Mouse (Mus musculus) left cerebral cortex, adult 2 months (tissue): ENCODE measurements around the gene Xxylt1. TPM values are rescaled to one million over a fixed set of nuclear protein-coding genes. Genes with fewer than 3 reads are reported as not detected.

Source experiments
- DNase-seq, 2 experiments: peaks; one replicate each; pipeline ENCODE4 v3.0.0; 2021 to 2022; ENCODE audit warnings: low spot score in 2 of 2, mixed read lengths in 1 of 2; ENCODE audit errors: extremely low spot score in 1 of 2
- H3K27ac ChIP-seq: fragments of 200-600 bp; 2 replicates; pipeline ENCODE4 v1.8.1; 2022
- H3K4me3 ChIP-seq: fragments of 200-600 bp; 2 replicates; pipeline ENCODE4 v1.8.1; 2022
- CTCF ChIP-seq: fragments of 200-600 bp; IDR thresholded peaks from 2 replicates; pipeline ENCODE4 v1.8.1; 2022; ENCODE audit warnings: antibody characterized with exemption, mild to moderate bottlenecking, moderate library complexity
- intact Hi-C: fragments of 180-260 bp; cut with DNase I; formaldehyde crosslinking; loops from one replicate; pipeline ENCODE4 v1.15.1; 2025
- total RNA-seq, 2 experiments: library from RNA; stranded (reverse); gene quantifications; 2 replicates each; pipeline ENCODE4 v1.2.3; 2021

Gene Xxylt1
- total RNA-seq, 2 experiments from 2014 or later: 19.4 to 21.9 TPM

DNA sequence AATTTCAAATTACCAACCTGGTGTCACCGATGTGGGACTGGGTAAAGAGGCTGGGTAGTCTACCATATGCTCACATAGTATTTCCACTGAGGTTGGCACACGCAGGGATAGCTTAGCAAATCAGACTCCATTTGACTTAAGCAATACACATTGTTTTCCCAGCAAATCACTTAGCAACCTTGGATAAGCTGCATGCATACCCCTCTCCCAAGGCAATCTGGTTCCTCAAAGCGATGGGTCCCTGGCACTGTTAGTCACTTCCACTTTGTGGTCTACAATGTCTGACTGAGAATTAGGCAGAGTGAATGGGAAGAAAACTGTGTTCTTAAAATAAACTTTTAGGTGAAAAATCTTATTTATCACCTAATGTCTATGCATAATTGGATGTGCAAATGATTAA is 142.6 kb downstream of the Xxylt1 start:
- TF ChIP-seq CTCF: no peak
- DNase-seq: no peak
- intact Hi-C loops: no loop called here
- Histone ChIP-seq H3K4me3 (no peak overlapping the region), H3K27ac (no peak overlapping the region)

DNA sequence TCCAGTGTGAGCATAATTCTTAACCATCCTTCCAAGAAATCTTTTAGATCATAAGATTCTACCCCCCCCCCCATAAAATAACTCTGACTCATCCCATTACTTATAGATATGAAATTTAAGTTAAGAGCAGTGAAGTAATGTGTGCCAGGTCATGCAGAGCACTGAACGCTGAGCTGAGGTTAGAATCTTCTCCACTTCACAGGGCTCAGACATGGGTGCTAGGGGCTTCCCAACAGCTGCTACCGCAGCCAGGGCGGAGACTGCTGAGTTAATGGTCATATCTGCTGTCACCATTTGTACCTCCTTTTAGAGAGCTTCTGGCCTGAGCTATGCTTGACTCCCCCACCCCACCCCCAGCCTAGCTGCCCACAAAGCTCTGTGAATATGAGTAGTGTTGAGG is 143.6 kb downstream of the Xxylt1 start:
- no peak for TF ChIP-seq CTCF
- no peak overlapping the region for H3K27ac ChIP-seq
- intact Hi-C loops: no loop called here
- no peak for DNase-seq
- H3K4me3 ChIP-seq: no peak overlapping the region

DNA sequence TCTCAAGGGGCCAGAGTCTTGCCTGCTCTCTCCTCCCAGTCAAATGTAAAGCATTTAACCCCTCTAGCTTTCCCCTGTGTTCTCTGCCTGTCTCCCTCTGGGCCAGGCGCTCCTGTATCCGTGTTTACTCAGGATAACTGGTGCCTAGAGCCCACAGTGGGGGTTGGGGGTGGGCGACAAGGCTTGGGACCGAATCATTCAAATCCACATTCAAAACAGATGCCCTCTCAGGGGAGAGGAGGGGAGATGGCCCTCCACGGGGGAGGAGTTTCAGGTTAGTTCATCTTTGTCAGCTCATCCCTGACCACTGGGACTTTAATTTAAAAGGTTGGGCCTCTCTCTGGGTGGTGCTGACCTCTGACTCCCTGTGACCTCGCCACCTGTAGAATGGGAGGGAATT is 144.8 kb downstream of the Xxylt1 start:
- TF ChIP-seq CTCF: no peak
- DNase-seq: no peak
- H3K4me3 ChIP-seq: no peak overlapping the region
- no peak overlapping the region for H3K27ac ChIP-seq
- intact Hi-C loops: no loop called here

DNA sequence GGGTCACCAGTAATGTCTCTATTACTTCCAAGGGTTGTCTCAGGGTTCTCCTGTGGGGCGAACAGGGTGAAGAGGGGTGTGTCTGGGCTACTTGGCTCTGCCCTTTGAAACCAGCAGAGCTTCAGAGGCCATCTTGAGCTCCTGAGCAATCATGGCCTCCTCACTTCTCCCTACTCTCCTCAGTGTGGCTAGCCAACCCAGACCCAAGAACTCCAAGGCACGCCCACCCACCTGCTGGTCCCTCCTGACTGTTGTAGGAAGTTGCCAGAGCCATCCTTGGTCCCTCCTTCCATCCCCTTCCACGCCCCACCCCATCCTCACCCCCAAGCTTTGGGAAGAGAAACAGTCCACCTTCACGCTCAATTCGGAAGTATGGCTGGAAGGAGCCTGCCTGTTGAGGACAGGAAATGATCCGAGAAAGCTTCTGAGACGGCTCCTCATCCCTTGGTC is 145.2 kb downstream of the Xxylt1 start:
- no peak overlapping the region for H3K4me3 ChIP-seq
- DNase-seq: no peak
- H3K27ac ChIP-seq: no peak overlapping the region
- no peak for TF ChIP-seq CTCF
- intact Hi-C loops: no loop called here

DNA sequence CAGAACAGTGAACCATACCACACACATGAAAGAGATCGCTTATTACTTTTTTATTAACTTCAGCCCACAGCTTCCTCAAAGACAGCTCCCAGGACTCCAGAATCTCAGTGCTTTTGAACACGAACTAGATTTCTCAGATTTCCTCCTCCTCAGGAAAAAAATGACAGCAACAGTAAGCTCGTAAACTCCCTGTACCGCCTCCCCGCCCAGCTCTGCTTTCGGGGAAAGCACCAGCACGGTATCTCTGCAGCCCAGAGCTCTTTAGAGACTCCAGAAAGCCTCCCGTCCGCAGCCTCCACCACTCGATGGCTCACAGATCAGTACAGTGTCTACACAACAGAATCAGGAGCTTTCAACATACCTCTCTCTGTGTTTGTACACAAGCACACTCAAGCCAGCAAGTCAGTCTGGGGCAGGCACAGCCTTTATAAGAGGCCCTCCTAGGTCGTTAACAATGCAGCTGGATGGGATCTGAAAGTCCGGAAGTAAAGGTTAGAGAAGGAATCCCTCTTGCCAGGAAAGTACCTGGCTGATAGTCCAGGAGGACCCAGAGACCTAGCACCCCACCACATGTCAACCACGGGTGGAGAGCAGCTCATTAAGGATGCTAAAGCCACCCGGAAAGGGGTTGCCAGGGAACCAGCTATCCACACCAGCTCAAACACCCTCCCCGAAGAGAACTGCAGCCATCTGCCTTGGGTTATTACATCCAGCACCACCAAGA is 146.1 kb downstream of the Xxylt1 start:
- Histone ChIP-seq H3K4me3 (no peak overlapping the region), H3K27ac (no peak overlapping the region)
- intact Hi-C loops: loop anchor here (5.0 kb wide), 1 partner anchor 333 kb away; no protein-coding TSS in a partner anchor
- TF ChIP-seq CTCF: no peak
- DNase-seq: no peak

DNA sequence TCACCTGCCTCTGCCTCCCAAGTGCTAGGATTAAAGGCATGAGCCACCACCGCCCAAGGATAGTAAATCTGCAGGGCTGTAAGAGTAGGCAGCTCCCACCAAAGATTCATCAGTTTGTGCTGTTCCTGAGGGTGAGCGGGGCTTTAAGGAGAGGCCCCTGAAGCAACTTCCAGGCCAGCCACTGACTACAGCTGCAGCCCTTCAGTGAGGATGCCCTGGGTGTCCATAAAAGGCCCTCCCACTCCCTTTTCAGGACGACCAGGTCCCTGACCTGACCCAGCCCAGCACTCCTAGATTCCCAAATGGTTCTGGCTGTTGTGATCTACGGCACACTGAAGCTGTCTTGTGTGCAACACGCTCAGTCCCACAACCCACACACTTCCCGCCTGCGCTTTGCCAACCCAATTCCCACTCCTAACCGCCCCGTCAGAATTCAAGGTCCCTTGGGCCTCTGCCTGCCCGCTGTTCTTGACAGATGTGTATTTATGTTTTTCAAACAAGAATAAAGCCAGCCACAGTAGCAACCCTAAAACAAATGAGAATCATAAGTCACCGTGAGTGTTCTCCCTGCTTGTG is 146.9 kb downstream of the Xxylt1 start:
- Histone ChIP-seq H3K4me3 (no peak overlapping the region), H3K27ac (no peak overlapping the region)
- DNase-seq: no peak
- TF ChIP-seq CTCF: no peak
- intact Hi-C loops: loop anchor here (5.0 kb wide), 1 partner anchor 332 kb away; no protein-coding TSS in a partner anchor

DNA sequence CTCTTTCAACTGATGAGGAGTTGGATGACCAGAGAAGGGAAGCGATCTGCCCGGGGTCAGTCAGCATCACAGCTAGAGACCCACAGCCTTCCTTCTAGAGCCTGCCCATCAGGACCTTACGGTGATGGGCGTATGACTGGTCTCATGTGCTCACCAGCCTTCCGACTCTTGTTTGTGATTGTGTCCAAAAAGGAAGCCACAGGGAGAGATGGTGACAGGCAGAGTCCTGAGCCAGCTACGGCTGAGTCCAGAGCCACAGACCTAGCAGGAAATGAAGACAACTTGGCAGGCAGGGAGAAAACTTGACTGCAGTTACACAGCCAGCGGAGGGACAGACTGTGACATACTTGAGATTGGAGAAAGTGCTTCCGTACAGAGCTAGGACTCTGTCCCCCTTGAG is 147.9 kb downstream of the Xxylt1 start:
- no peak for TF ChIP-seq CTCF
- intact Hi-C loops: loop anchor here (5.0 kb wide), 1 partner anchor 331 kb away; no protein-coding TSS in a partner anchor
- DNase-seq: no peak
- Histone ChIP-seq H3K27ac (no peak overlapping the region), H3K4me3 (no peak overlapping the region)

DNA sequence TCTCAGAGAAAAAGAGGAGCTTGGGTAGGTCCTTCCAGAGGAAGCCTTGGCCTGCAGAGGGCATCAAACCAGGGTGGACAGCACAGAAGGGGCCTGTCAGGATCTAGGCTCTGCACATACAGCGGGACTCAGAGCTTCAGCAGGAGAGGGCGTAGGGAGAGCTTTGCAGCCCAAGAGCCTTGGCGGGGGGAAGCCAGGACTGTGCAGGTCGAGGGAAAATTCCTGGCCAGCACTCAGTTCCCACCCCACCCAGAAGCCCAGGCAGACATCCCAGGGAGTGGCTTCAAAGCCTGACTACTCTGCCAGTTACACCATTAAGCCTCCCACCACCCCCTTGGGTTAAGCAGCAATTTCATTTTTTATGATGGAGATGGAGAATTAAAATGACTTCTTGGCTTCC is 148.4 kb downstream of the Xxylt1 start:
- Histone ChIP-seq H3K4me3 (no peak overlapping the region), H3K27ac (peak overlapping the region; percentile 44; the same call in 1 of the 2 replicates)
- DNase-seq: no peak
- intact Hi-C loops: loop anchor here (5.0 kb wide), 1 partner anchor 330 kb away; no protein-coding TSS in a partner anchor
- no peak; the same call in 1 of the 2 replicates for TF ChIP-seq CTCF

DNA sequence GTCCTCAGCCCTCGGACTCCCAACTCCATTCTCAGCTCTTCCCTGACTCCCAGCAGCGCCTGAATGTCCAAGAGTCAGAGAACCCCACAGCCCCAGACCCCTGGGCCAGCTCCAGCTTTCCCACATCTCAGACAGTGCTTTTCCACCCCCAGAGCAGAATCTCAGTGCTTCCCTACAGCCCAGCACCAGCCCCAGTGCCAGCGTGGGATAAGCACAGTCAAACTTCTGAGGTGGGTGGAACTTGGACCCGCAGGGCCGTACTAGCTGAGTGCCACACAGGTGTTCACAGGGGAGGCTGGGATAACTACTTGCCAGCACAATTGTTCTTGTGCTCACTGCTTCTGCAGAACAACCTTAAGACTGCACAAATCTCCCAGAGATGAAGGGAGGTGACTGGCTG is 149.0 kb downstream of the Xxylt1 start:
- TF ChIP-seq CTCF: no peak
- Histone ChIP-seq H3K4me3 (no peak overlapping the region), H3K27ac (no peak overlapping the region)
- intact Hi-C loops: loop anchor here (5.0 kb wide), 1 partner anchor 330 kb away; no protein-coding TSS in a partner anchor
- DNase-seq: no peak

DNA sequence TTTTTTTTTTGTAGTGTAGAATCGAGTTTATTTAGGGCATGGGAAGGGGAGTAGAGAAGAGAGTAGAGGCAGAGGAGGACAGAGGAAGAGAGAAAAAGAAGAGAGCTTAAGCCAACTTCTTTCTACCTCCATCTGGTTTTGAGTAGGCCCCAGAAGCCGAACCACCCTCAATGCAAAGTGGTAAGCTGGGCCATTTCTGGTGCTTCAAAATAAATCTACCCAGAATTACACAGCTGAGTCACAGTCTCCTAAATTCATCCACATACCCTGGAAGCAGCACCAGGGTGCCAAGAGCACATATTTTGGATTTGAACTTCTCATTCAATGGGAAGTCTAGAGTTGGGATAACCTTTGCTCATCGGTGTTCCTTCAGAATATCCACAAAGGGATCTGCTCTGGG is 152.1 kb downstream of the Xxylt1 start:
- no peak for TF ChIP-seq CTCF
- no peak for DNase-seq
- Histone ChIP-seq H3K4me3 (no peak overlapping the region), H3K27ac (peak overlapping the region; percentile 58)
- intact Hi-C loops: loop anchor here (1.0 to 5.0 kb wide), 2 partner anchors 19 to 53 kb away; no protein-coding TSS in a partner anchor

DNA sequence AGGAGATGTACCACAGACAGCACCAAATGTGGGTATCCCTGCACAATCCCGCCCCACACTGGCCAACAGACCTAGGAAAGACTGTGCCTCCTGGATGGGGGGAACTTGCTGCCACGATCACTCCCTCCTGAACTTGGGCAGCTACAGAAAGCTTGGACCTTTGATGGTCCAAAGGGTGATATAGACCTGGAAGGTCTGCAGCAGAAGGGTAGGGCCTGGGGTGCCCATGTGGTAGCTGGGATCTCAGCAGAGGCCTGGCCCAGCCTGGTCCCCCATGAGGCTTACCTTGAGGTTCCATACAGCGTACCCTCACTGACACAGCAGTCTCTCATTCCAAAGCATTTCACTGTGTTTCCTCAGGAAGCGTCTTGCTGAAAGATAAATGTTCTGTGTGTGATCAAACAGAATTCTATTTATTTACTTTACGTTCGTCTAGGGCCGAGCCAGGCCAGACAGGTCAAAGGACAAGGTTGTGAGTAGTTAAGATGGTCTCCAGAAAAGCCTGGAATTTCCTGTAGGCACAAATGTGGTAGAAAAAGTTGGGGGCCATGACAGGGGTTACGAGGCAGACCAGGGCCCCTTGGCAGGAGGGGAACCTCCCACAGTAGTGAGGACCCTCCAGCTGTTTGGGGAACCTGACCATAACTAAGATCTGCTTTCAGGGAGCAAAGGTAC is 153.0 kb downstream of the Xxylt1 start:
- intact Hi-C loops: loop anchor here (5.0 kb wide), 1 partner anchor 54 kb away; no protein-coding TSS in a partner anchor
- DNase-seq: no peak
- peak overlapping the region; percentile 69 for H3K27ac ChIP-seq
- no peak for TF ChIP-seq CTCF
- no peak overlapping the region for H3K4me3 ChIP-seq

DNA sequence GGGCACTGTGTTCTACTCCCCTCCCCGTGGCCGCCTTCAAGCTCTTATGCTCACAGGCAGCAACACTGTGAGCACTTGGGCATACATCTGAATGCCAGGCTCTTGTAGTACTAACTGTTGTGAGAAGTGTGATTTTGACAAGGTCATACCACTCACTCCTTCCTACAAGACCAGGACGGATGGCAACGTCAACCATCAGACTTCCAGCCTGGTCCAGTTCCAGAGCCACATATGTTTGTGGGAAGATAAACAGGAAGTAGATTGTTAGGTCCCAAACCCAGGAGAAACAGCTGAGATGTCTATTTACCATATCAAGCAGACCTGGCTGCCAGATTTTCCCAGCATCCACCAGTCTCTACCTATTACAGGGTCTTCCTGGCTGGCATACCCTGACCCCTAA is 155.7 kb downstream of the Xxylt1 start:
- intact Hi-C loops: loop anchor here (5.0 kb wide), 1 partner anchor 57 kb away; no protein-coding TSS in a partner anchor
- H3K4me3 ChIP-seq: no peak overlapping the region
- TF ChIP-seq CTCF: no peak
- DNase-seq: no peak
- no peak overlapping the region for H3K27ac ChIP-seq
